Mouse (Mus musculus) CH12.LX (cell line): ENCODE results near the gene Nprl3. TPM values are rescaled to one million over a fixed set of nuclear protein-coding genes. Genes with fewer than 3 reads are reported as not detected.

ENCODE experiments used
- DNase-seq: peaks from one replicate; pipeline ENCODE4 v3.0.0-alpha.2; 2013; ENCODE audit errors: extremely low read depth
- H3K27ac ChIP-seq: 2 replicates; pipeline ENCODE4 v1.5.1; 2012; ENCODE audit warnings: low read depth, mild to moderate bottlenecking, control low read depth, moderate library complexity; ENCODE audit not compliant: insufficient read depth
- H3K27me3 ChIP-seq: replicated peaks from 2 replicates; pipeline ENCODE3; 2012; ENCODE audit warnings: inconsistent platforms
- H3K36me3 ChIP-seq, 2 experiments: replicated peaks in 1 of 2; 2 replicates each; pipeline versions ENCODE3 to v1.6.1; 2012; ENCODE audit warnings: inconsistent platforms in 1 of 2, low read length in 1 of 2, mild to moderate bottlenecking in 1 of 2, mixed read lengths in 1 of 2, moderate library complexity in 1 of 2; ENCODE audit not compliant: control insufficient read depth in 1 of 2, insufficient read depth in 1 of 2
- H3K4me1 ChIP-seq, 2 experiments: 2 replicates each; pipeline ENCODE4 v1.6.1; 2012; ENCODE audit warnings: inconsistent platforms in 1 of 2, moderate library complexity in 1 of 2; ENCODE audit not compliant: insufficient read depth in 2 of 2, control insufficient read depth in 1 of 2
- H3K4me2 ChIP-seq: 2 replicates; pipeline ENCODE4 v1.6.1; 2012; ENCODE audit warnings: low read depth, mild to moderate bottlenecking, control low read depth; ENCODE audit not compliant: poor library complexity, insufficient read depth, severe bottlenecking
- H3K4me3 ChIP-seq, 3 experiments: fragments of 150-350 bp in 1 of 3; sonication (generic) in 1 of 3; replicated peaks in 1 of 3; 2 replicates each; pipeline versions ENCODE3 to v1.5.1; 2011 to 2012; ENCODE audit warnings: low read depth in 2 of 3, low read length in 2 of 3, mild to moderate bottlenecking in 2 of 3, moderate library complexity in 2 of 3, control low read depth in 1 of 3, improper control_type of control experiment in 1 of 3, inconsistent platforms in 1 of 3, mixed read lengths in 1 of 3; ENCODE audit not compliant: poor library complexity in 1 of 3
- H3K79me2 ChIP-seq: replicated peaks from 2 replicates; pipeline ENCODE4 v1.6.1; 2012; ENCODE audit warnings: mild to moderate bottlenecking, moderate library complexity; ENCODE audit not compliant: control insufficient read depth, poor library complexity, insufficient read depth, severe bottlenecking; ENCODE audit errors: extremely low read depth
- H3K9ac ChIP-seq: 2 replicates; pipeline ENCODE4 v1.6.1; 2012; ENCODE audit warnings: low read depth, mild to moderate bottlenecking, control low read depth, moderate library complexity; ENCODE audit not compliant: insufficient read depth
- H3K9me3 ChIP-seq: replicated peaks from 2 replicates; pipeline ENCODE3; 2012; ENCODE audit warnings: low read length, inconsistent platforms, mixed read lengths
- BHLHE40 ChIP-seq: IDR thresholded peaks from 2 replicates; pipeline ENCODE4 v1.6.1; 2011; ENCODE audit warnings: mild to moderate bottlenecking, low read depth, low read length, improper control_type of control experiment
- CHD1 ChIP-seq: IDR thresholded peaks from 2 replicates; pipeline ENCODE4 v1.6.1; 2012; ENCODE audit warnings: low read depth, low read length, improper control_type of control experiment, inconsistent platforms
- CHD2 ChIP-seq: IDR thresholded peaks from 2 replicates; pipeline ENCODE4 v1.6.1; 2011; ENCODE audit warnings: low read length, improper control_type of control experiment
- E2F4 ChIP-seq: IDR thresholded peaks from 2 replicates; pipeline ENCODE4 v1.6.1; 2011; ENCODE audit warnings: low read depth, low read length, improper control_type of control experiment; ENCODE audit not compliant: insufficient replicate concordance
- ELF1 ChIP-seq: IDR thresholded peaks from 2 replicates; pipeline ENCODE4 v1.6.1; 2014; ENCODE audit warnings: low read depth, mild to moderate bottlenecking, inconsistent platforms, low read length, improper control_type of control experiment
- EP300 ChIP-seq: IDR thresholded peaks from 2 replicates; pipeline ENCODE4 v1.6.1; 2011; ENCODE audit warnings: low read length, improper control_type of control experiment
- GABPA ChIP-seq: IDR thresholded peaks from 2 replicates; pipeline ENCODE4 v1.6.1; 2012; ENCODE audit warnings: low read depth, low read length, improper control_type of control experiment, inconsistent platforms; ENCODE audit not compliant: insufficient replicate concordance
- HCFC1 ChIP-seq: IDR thresholded peaks from 2 replicates; pipeline ENCODE4 v1.6.1; 2012; ENCODE audit warnings: low read depth, mild to moderate bottlenecking, inconsistent platforms, low read length, improper control_type of control experiment
- JUND ChIP-seq: conservative IDR thresholded peaks from 2 replicates; pipeline ENCODE4 v1.6.1; 2011; ENCODE audit warnings: low read depth, low read length, improper control_type of control experiment
- KAT2A ChIP-seq: IDR thresholded peaks from 2 replicates; pipeline ENCODE4 v1.6.1; 2012; ENCODE audit warnings: low read length, improper control_type of control experiment, inconsistent platforms; ENCODE audit not compliant: insufficient replicate concordance
- MAFK ChIP-seq: IDR thresholded peaks from 2 replicates; pipeline ENCODE4 v1.6.1; 2011; ENCODE audit warnings: low read length, improper control_type of control experiment; ENCODE audit not compliant: insufficient replicate concordance
- MAZ ChIP-seq: IDR thresholded peaks from 2 replicates; pipeline ENCODE4 v1.6.1; 2012; ENCODE audit warnings: low read depth, mild to moderate bottlenecking, inconsistent platforms, low read length, improper control_type of control experiment, moderate library complexity
- MXI1 ChIP-seq: IDR thresholded peaks from 2 replicates; pipeline ENCODE4 v1.6.1; 2011; ENCODE audit warnings: mild to moderate bottlenecking, low read depth, low read length, improper control_type of control experiment
- MYC ChIP-seq: IDR thresholded peaks from 2 replicates; pipeline ENCODE4 v1.6.1; 2011; ENCODE audit warnings: low read depth, mild to moderate bottlenecking, improper control_type of control experiment, low read length
- NELFE ChIP-seq: IDR thresholded peaks from 2 replicates; pipeline ENCODE4 v1.6.1; 2011; ENCODE audit warnings: low read depth, low read length, improper control_type of control experiment
- NRF1 ChIP-seq: IDR thresholded peaks from 2 replicates; pipeline ENCODE4 v1.6.1; 2014; ENCODE audit warnings: low read depth, mild to moderate bottlenecking, inconsistent platforms, low read length, improper control_type of control experiment, moderate library complexity
- POLR2A ChIP-seq: IDR thresholded peaks from 2 replicates; pipeline ENCODE4 v1.6.1; 2011; ENCODE audit warnings: low read depth, mild to moderate bottlenecking, improper control_type of control experiment, low read length
- POLR2AphosphoS2 ChIP-seq: IDR thresholded peaks from 2 replicates; pipeline ENCODE4 v1.6.1; 2011; ENCODE audit warnings: low read depth, low read length, improper control_type of control experiment
- RAD21 ChIP-seq: IDR thresholded peaks from 2 replicates; pipeline ENCODE4 v1.6.1; 2011; ENCODE audit warnings: low read depth, mild to moderate bottlenecking, low read length, improper control_type of control experiment, moderate library complexity
- RCOR1 ChIP-seq: conservative IDR thresholded peaks from 2 replicates; pipeline ENCODE4 v1.6.1; 2012; ENCODE audit warnings: low read depth, mild to moderate bottlenecking, inconsistent platforms, low read length, improper control_type of control experiment
- TCF12 ChIP-seq: IDR thresholded peaks from 2 replicates; pipeline ENCODE4 v1.6.1; 2014; ENCODE audit warnings: low read depth, mild to moderate bottlenecking, inconsistent platforms, low read length, improper control_type of control experiment
- USF1 ChIP-seq: IDR thresholded peaks from 2 replicates; pipeline ENCODE4 v1.6.1; 2014; ENCODE audit warnings: low read depth, mild to moderate bottlenecking, inconsistent platforms, low read length, improper control_type of control experiment
- USF2 ChIP-seq: conservative IDR thresholded peaks from 2 replicates; pipeline ENCODE4 v1.6.1; 2011; ENCODE audit warnings: low read depth, low read length, improper control_type of control experiment
- dilution Hi-C: fragments of 300-500 bp; cut with MboI; formaldehyde crosslinking; loops from 2 replicates; pipeline ENCODE4 v1.14.3; 2020; ENCODE audit warnings: low sequenced_read_pairs; ENCODE audit not compliant: extremely low pct_unique_long_range_greater_than_20kb, extremely low pct_ligation_motif_present
- in situ Hi-C: fragments of 300-500 bp; cut with MboI; formaldehyde crosslinking; loops from 3 replicates; pipeline ENCODE4 v1.14.3; 2019; ENCODE audit warnings: low sequenced_read_pairs, low pct_ligation_motif_present, low pct_unique_long_range_greater_than_20kb, mixed read lengths
- polyA plus RNA-seq: library from polyadenylated mRNA; unstranded; fragments of >175 nt; gene quantifications from 2 replicates; pipeline ENCODE4 v1.2.1, GENCODE M21; 2012; ENCODE audit warnings: low read depth; ENCODE audit not compliant: insufficient read length
- total RNA-seq, 2 experiments: library from RNA; depleted of rRNA; stranded (reverse); fragments of 300-350 nt in 1 of 2; fragments of >200 nt in 1 of 2; gene quantifications; 2 replicates each; pipeline ENCODE4 v1.2.3; 2012 to 2014

The Nprl3 gene
- total and polyA plus RNA-seq, 3 experiments: 47.9 to 79.8 (median 51.7) TPM

- no peaks in the 10 kb centered on the region for H3K36me3 ChIP-seq
- in situ Hi-C loops: loop anchor here (10.0 kb wide), 2 partner anchors 54 to 124 kb away; partner anchors contain the start of gene Hbq1a
Observed at GRCm38 (mm10) chr11:32181246-32181645, 86.3 kb downstream of the Nprl3 start.

GRCm38 (mm10) chr11:32178506-32178905 is 89.0 kb downstream of the Nprl3 start:
- no peak for DNase-seq
- in situ Hi-C loops: no loop called here
- H3K36me3 ChIP-seq: no peaks in the 10 kb centered on the region
- dilution Hi-C loops: no loop called here
- H3K4me3 ChIP-seq: no peak overlapping the region
- no peak overlapping the region for H3K9ac ChIP-seq
- H3K79me2 ChIP-seq: no peaks in the 10 kb centered on the region
- peaks cover 7% of the 10 kb centered on the region for H3K9me3 ChIP-seq
- no peak overlapping the region for H3K4me2 ChIP-seq
- H3K27me3 ChIP-seq: no peaks in the 10 kb centered on the region
- H3K27ac ChIP-seq: no peak overlapping the region
- TF ChIP-seq EP300 (no peak), HCFC1 (no peak), POLR2AphosphoS2 (no peak), USF2 (no peak), MYC (no peak), NELFE (no peak), JUND (no peak), TCF12 (no peak), GABPA (no peak), NRF1 (no peak)
- H3K4me1 ChIP-seq: peaks cover 0 to 2% of the 10 kb centered on the region in 2 experiments; a peak in 2 of 4 replicates

More at GRCm38 (mm10) chr11:32181246-32181645, 86.3 kb downstream of the Nprl3 start:
- no peak overlapping the region for H3K27ac ChIP-seq
- no peak for DNase-seq
- no peaks in the 10 kb centered on the region for H3K79me2 ChIP-seq
- H3K9me3 ChIP-seq: peaks cover 7% of the 10 kb centered on the region
- no peak overlapping the region for H3K4me2 ChIP-seq
- dilution Hi-C loops: no loop called here
- no peak overlapping the region for H3K9ac ChIP-seq
- H3K4me3 ChIP-seq: no peak overlapping the region
- no peak for TF ChIP-seq ELF1
- no peak for TF ChIP-seq CHD1
- no peak for TF ChIP-seq USF1
- no peak for TF ChIP-seq HCFC1
- no peak for TF ChIP-seq BHLHE40
- no peak for TF ChIP-seq RAD21
- no peak for TF ChIP-seq CHD2
- TF ChIP-seq MAFK: no peak
- TF ChIP-seq KAT2A: no peak
- no peak for TF ChIP-seq EP300
- no peak for TF ChIP-seq POLR2A
- no peak for TF ChIP-seq RCOR1
- no peak for TF ChIP-seq E2F4
- no peak for TF ChIP-seq MAZ
- no peak for TF ChIP-seq JUND
- TF ChIP-seq MXI1: no peak
- H3K4me1 ChIP-seq: peaks cover 0 to 3% of the 10 kb centered on the region in 2 experiments; a peak in 2 of 4 replicates
- H3K27me3 ChIP-seq: no peaks in the 10 kb centered on the region

Other genes starting within 250 kb of the Nprl3 start
- gene Il9r, start 67.4 kb downstream of the Nprl3 start, total RNA-seq (2012; rRNA removed): 16.8 and 20.0 TPM in 2 replicates
- gene Il9r, start 67.4 kb downstream of the Nprl3 start, total RNA-seq (2014; rRNA removed): 51.6 and 52.1 TPM in 2 replicates
- gene Il9r, start 67.4 kb downstream of the Nprl3 start, polyA plus RNA-seq: 45.3 and 47.5 TPM in 2 replicates
- gene Snrnp25, start 62.3 kb downstream of the Nprl3 start, total RNA-seq (2012; rRNA removed): 113 and 123 TPM in 2 replicates
- 162 and 208 TPM in 2 replicates for gene Snrnp25, start 62.3 kb downstream of the Nprl3 start, total RNA-seq (2014; rRNA removed)
- gene Snrnp25, start 62.3 kb downstream of the Nprl3 start, polyA plus RNA-seq: 106 and 131 TPM in 2 replicates
- gene Rhbdf1, start 45.4 kb downstream of the Nprl3 start, total RNA-seq (2012; rRNA removed): 30.1 and 37.6 TPM in 2 replicates
- gene Rhbdf1, start 45.4 kb downstream of the Nprl3 start, total RNA-seq (2014; rRNA removed): 24.7 TPM in 2 replicates
- 27.2 and 34.2 TPM in 2 replicates for gene Rhbdf1, start 45.4 kb downstream of the Nprl3 start, polyA plus RNA-seq
- gene Mpg, start 41.2 kb downstream of the Nprl3 start, total RNA-seq (2012; rRNA removed): 40.3 and 41.9 TPM in 2 replicates
- 36.2 and 39.1 TPM in 2 replicates for gene Mpg, start 41.2 kb downstream of the Nprl3 start, total RNA-seq (2014; rRNA removed)
- gene Mpg, start 41.2 kb downstream of the Nprl3 start, polyA plus RNA-seq: 39.6 and 41.5 TPM in 2 replicates
- gene Hba-x, start 8.7 kb upstream of the Nprl3 start, total RNA-seq (2012; rRNA removed): not detected in 2 replicates
- gene Hba-x, start 8.7 kb upstream of the Nprl3 start, total RNA-seq (2014; rRNA removed): not detected in 2 replicates
- not detected in 2 replicates for gene Hba-x, start 8.7 kb upstream of the Nprl3 start, polyA plus RNA-seq
- 1.9 and 4.9 TPM in 2 replicates for gene Hba-a1, start 15.8 kb upstream of the Nprl3 start, total RNA-seq (2012; rRNA removed)
- gene Hba-a1, start 15.8 kb upstream of the Nprl3 start, total RNA-seq (2014; rRNA removed): 4.1 and 5.2 TPM in 2 replicates
- gene Hba-a1, start 15.8 kb upstream of the Nprl3 start, polyA plus RNA-seq: 3.3 and 4.7 TPM in 2 replicates
- not detected in 2 replicates for gene Hbq1b, start 19.3 kb upstream of the Nprl3 start, total RNA-seq (2012; rRNA removed)
- gene Hbq1b, start 19.3 kb upstream of the Nprl3 start, total RNA-seq (2014; rRNA removed): not detected in 2 replicates
- not detected in 2 replicates for gene Hbq1b, start 19.3 kb upstream of the Nprl3 start, polyA plus RNA-seq
- 2.6 and 4.6 TPM in 2 replicates for gene Hba-a2, start 28.8 kb upstream of the Nprl3 start, total RNA-seq (2012; rRNA removed)
- gene Hba-a2, start 28.8 kb upstream of the Nprl3 start, total RNA-seq (2014; rRNA removed): 2.9 and 3.1 TPM in 2 replicates
- 10.3 and 13.3 TPM in 2 replicates for gene Hba-a2, start 28.8 kb upstream of the Nprl3 start, polyA plus RNA-seq
- not detected in 2 replicates for gene Hbq1a, start 32.4 kb upstream of the Nprl3 start, total RNA-seq (2012; rRNA removed)
- gene Hbq1a, start 32.4 kb upstream of the Nprl3 start, total RNA-seq (2014; rRNA removed): not detected in 2 replicates
- not detected in 2 replicates for gene Hbq1a, start 32.4 kb upstream of the Nprl3 start, polyA plus RNA-seq
- gene Sh3pxd2b, start 80.1 kb upstream of the Nprl3 start, total RNA-seq (2012; rRNA removed): 5.3 and 6.7 TPM in 2 replicates
- 1.7 and 2.4 TPM in 2 replicates for gene Sh3pxd2b, start 80.1 kb upstream of the Nprl3 start, total RNA-seq (2014; rRNA removed)
- 11.3 and 13.2 TPM in 2 replicates for gene Sh3pxd2b, start 80.1 kb upstream of the Nprl3 start, polyA plus RNA-seq
- 10.3 and 13.4 TPM in 2 replicates for gene Ubtd2, start 187.7 kb upstream of the Nprl3 start, total RNA-seq (2012; rRNA removed)
- gene Ubtd2, start 187.7 kb upstream of the Nprl3 start, total RNA-seq (2014; rRNA removed): 17.8 and 21.4 TPM in 2 replicates
- 17.4 and 18.2 TPM in 2 replicates for gene Ubtd2, start 187.7 kb upstream of the Nprl3 start, polyA plus RNA-seq